Mouse (Mus musculus) heart, postnatal 0 days (tissue): Measurements from ENCODE around the gene Anapc7.

Experiments
- CTCF ChIP-seq: IDR thresholded peaks from 2 replicates; pipeline ENCODE4 v1.5.1; 2016; ENCODE audit warnings: antibody characterized with exemption, control low read depth, low read depth
- EP300 ChIP-seq: IDR thresholded peaks from 2 replicates; pipeline ENCODE4 v1.6.1; 2016; ENCODE audit warnings: antibody characterized with exemption, low read depth

DNA sequence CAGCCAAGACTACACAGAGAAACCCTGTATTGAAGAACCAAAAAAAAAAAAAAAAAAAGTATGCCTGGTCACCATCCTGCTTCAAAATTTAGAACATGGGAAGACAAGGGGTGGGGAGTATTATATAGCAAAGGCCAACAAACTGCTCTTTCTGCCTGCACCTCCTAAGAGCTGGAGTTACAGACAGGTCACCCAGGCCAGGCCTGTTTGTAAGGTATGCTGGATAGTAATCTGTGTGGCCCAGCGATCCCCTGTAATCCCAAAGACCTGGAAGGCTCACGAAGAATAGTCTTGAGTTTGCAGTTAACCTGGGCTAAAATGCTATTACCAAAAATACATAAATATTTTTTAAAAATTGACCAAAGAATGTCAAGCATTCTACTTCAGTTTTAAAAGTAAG is 68.7 kb downstream of the Anapc7 start:
- TF ChIP-seq CTCF (no peak), EP300 (no peak)
